Mouse (Mus musculus) liver, adult 2 months (tissue): ENCODE measurements at regions not wholly inside any gene's neighbourhood (a gene's known extent, or its start where the extent isn't known, plus 50 kb on each side); places are given as distances from the start of the nearest gene placed in this dataset.

Experiments
- DNase-seq: peaks from one replicate; pipeline ENCODE4 v3.0.0-alpha.2; 2011; ENCODE audit warnings: low read depth, low spot score; ENCODE audit errors: extremely low read depth
- H3K27ac ChIP-seq: fragments of 200-500 bp; replicated peaks from 2 replicates; pipeline ENCODE4 v1.5.1; 2012; ENCODE audit warnings: low read depth, mild to moderate bottlenecking, control low read depth, inconsistent platforms, low read length; ENCODE audit not compliant: insufficient read depth
- H3K27me3 ChIP-seq: fragments of 200-500 bp; 2 replicates; pipeline ENCODE4 v1.6.1; 2012; ENCODE audit warnings: mild to moderate bottlenecking, moderate library complexity, low read length, inconsistent platforms; ENCODE audit not compliant: control insufficient read depth, insufficient read depth
- H3K36me3 ChIP-seq: fragments of 200-500 bp; 2 replicates; pipeline ENCODE4 v1.6.1; 2012; ENCODE audit warnings: low read length, inconsistent platforms; ENCODE audit not compliant: control insufficient read depth, insufficient read depth
- H3K4me1 ChIP-seq: fragments of 200-500 bp; 2 replicates; pipeline ENCODE4 v1.6.1; 2011; ENCODE audit warnings: low read length; ENCODE audit not compliant: control insufficient read depth, insufficient read depth
- H3K4me3 ChIP-seq: fragments of 200-500 bp; 2 replicates; pipeline ENCODE4 v1.5.1; 2011; ENCODE audit warnings: low read depth, mild to moderate bottlenecking, control low read depth, low read length, moderate library complexity; ENCODE audit not compliant: insufficient read depth
- H3K79me2 ChIP-seq: fragments of 200-500 bp; 2 replicates; pipeline ENCODE4 v1.6.1; 2012; ENCODE audit warnings: inconsistent platforms, mild to moderate bottlenecking, low read length, moderate library complexity; ENCODE audit not compliant: control insufficient read depth, insufficient read depth
- H3K9ac ChIP-seq: fragments of 200-500 bp; 2 replicates; pipeline ENCODE4 v1.6.1; 2012; ENCODE audit warnings: low read depth, mild to moderate bottlenecking, control low read depth, inconsistent platforms, low read length
- CTCF ChIP-seq: fragments of 200-500 bp; IDR thresholded peaks from 2 replicates; pipeline ENCODE4 v1.5.1; 2011; ENCODE audit warnings: low read depth, low read length, control low read depth
- POLR2A ChIP-seq: fragments of 200-500 bp; IDR thresholded peaks from 2 replicates; pipeline ENCODE4 v1.6.1; 2011; ENCODE audit warnings: low read length, control low read depth; ENCODE audit not compliant: insufficient read depth; ENCODE audit errors: extremely low read depth
- WGBS: fragments of 180-500 bp; shearing (Covaris S2); methylation state at CpG from one replicate; pipeline ENCODE4 v1.1.7; 2018; 5-methylcytosine and 5-hydroxymethylcytosine counted together

- TF ChIP-seq POLR2A (no peak), CTCF (no peak)
- Histone ChIP-seq H3K9ac (no peak overlapping the region), H3K4me3 (no peak overlapping the region), H3K27me3 (no peaks in the 10 kb centered on the region), H3K79me2 (no peaks in the 10 kb centered on the region), H3K27ac (no peak overlapping the region), H3K36me3 (no peaks in the 10 kb centered on the region), H3K4me1 (no peaks in the 10 kb centered on the region)
- WGBS, result 78% methylated on average over 4 of the region's 4 CpGs
- DNase-seq, result no peak
Measured at GRCm38 (mm10) chr5:127016467-127017060, 225.0 kb upstream of the Tmem132c start.

GRCm38 (mm10) chr5:127017971-127018370 lies 223.6 kb upstream of the Tmem132c start:
- no peak for TF ChIP-seq CTCF
- TF ChIP-seq POLR2A, result no peak
- WGBS, result 83% methylated on average over 4 of the region's 4 CpGs
- H3K27me3 ChIP-seq, result no peaks in the 10 kb centered on the region
- H3K9ac ChIP-seq, result no peak overlapping the region
- no peaks in the 10 kb centered on the region for H3K79me2 ChIP-seq
- no peaks in the 10 kb centered on the region for H3K36me3 ChIP-seq
- DNase-seq, result no peak
- no peak overlapping the region for H3K4me3 ChIP-seq
- no peak overlapping the region for H3K27ac ChIP-seq
- no peaks in the 10 kb centered on the region for H3K4me1 ChIP-seq

- TF ChIP-seq POLR2A (no peak), CTCF (no peak)
Measured at GRCm38 (mm10) chr5:127036472-127036871, 205.1 kb upstream of the Tmem132c start.

GRCm38 (mm10) chr5:127057770-127058169 lies 183.8 kb upstream of the Tmem132c start:
- H3K4me3 ChIP-seq, result no peak overlapping the region
- TF ChIP-seq POLR2A (no peak), CTCF (no peak)
- H3K27ac ChIP-seq, result no peak overlapping the region
- no peaks in the 10 kb centered on the region for H3K4me1 ChIP-seq
- no peaks in the 10 kb centered on the region for H3K36me3 ChIP-seq
- H3K27me3 ChIP-seq, result no peaks in the 10 kb centered on the region
- 56% methylated on average over 4 of the region's 4 CpGs for WGBS
- H3K9ac ChIP-seq, result no peak overlapping the region
- DNase-seq, result no peak
- H3K79me2 ChIP-seq, result no peaks in the 10 kb centered on the region

More at GRCm38 (mm10) chr5:127036472-127036871, 205.1 kb upstream of the Tmem132c start:
- Histone ChIP-seq H3K4me3 (no peak overlapping the region), H3K27me3 (no peaks in the 10 kb centered on the region), H3K36me3 (no peaks in the 10 kb centered on the region), H3K4me1 (no peaks in the 10 kb centered on the region), H3K27ac (no peak overlapping the region), H3K9ac (no peak overlapping the region), H3K79me2 (no peaks in the 10 kb centered on the region)
- WGBS, result 48% methylated on average over 5 of the region's 5 CpGs
- DNase-seq, result no peak

- TF ChIP-seq POLR2A (no peak), CTCF (no peak)
- 49% methylated on average over 4 of the region's 4 CpGs for WGBS
- H3K4me3 ChIP-seq, result no peak overlapping the region
- H3K27ac ChIP-seq, result no peak overlapping the region
- no peak overlapping the region for H3K9ac ChIP-seq
- no peak for DNase-seq
- no peaks in the 10 kb centered on the region for H3K27me3 ChIP-seq
- H3K79me2 ChIP-seq, result no peaks in the 10 kb centered on the region
- no peaks in the 10 kb centered on the region for H3K4me1 ChIP-seq
- H3K36me3 ChIP-seq, result no peaks in the 10 kb centered on the region
Measured at GRCm38 (mm10) chr5:127074327-127074726, 167.3 kb upstream of the Tmem132c start.
